Mouse (Mus musculus): ENCODE results near the gene Klhl32.

DNA sequence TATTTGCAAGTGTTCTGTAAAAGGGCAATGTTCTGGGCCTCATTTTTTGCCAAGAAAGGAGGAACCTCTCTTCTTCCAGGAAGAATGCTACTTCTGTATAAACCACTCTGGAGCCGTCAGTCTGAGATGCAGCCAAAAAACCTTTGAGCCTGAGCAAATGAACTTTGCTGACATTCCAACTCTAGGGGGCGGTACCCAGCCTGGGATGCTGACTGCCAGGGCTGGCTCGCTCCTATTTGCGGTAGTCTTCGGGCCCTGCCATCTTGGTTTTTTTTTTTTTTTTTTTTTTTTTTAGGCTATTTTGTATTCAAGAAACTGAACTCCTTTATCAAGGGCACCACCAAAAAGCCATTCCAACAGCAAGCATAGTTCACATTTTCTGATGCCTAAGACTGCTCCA, 230.5 kb downstream of the Klhl32 start:
- no peak for TF ChIP-seq POLR2A (IDR thresholded peaks at IDR 0.05; ENCODE audit: borderline replicate concordance, low read depth, low read length)
- TF ChIP-seq CTCF (IDR thresholded peaks at IDR 0.05; ENCODE audit: low read depth, low read length), result no peak
